Mouse (Mus musculus): ENCODE data around the gene Cbx4. TPM values are rescaled to one million over a fixed set of nuclear protein-coding genes. Genes with fewer than 3 reads are reported as not detected.

Gene Cbx4
- polyA plus RNA-seq, 2 experiments from 2014 or later: 2.0 to 2.4 TPM

DNA sequence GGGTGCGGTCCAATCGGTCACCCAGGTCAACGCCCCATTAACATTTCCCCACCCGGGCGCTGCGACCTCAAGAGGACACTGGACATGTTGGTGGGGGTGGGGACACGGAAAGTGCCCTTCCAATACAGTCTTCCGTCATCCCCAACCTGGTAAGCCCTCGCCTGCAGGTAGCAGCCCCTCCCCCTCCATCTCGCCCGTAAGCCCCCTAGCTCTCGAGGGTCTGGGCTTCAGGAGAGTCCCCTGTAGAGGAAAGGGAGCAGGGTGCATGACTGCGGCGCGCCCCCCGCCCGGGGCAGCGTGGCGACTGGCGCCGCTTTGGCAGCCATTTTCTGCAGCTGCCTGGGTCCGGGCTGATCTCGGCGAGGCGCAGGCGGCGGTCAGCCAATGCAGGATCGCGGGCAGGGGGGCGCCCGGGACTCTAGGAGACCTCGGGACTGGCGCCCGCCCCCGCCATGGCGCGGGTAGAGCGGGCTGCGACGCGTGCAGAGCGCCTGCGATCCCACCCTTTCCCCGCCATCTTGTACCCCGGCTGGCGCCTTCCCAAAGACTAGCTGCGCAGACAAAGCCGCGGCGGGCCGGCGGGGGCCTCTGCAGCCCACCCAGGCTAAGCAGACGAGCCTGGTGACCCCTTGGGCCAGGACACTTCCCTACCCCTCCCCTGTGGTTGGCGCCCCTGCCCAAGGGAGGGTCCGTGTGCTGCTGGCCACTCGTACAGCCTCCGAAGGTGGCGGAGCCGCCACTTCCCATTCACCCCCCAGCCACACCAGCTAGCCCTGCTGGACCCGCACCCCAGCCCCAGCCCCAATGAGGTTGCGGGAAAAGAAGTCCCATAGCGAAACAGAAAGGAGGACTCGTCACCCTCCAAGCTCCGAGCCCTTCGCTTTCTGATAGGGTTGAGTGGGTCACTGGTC is 29.5 kb downstream of the Cbx4 start:
- ATAC-seq: no peak

- ATAC-seq: no peak
Observed at GRCm38 (mm10) chr11:119055571-119056131, 30.4 kb downstream of the Cbx4 start.

- no peak for ATAC-seq
Observed at GRCm38 (mm10) chr11:119054351-119055345, 31.4 kb downstream of the Cbx4 start.

GRCm38 (mm10) chr11:119053738-119054350 is 32.2 kb downstream of the Cbx4 start:
- ATAC-seq: no peak

- ATAC-seq: peak; percentile 89
Observed at GRCm38 (mm10) chr11:119053257-119053670, 32.8 kb downstream of the Cbx4 start.

DNA sequence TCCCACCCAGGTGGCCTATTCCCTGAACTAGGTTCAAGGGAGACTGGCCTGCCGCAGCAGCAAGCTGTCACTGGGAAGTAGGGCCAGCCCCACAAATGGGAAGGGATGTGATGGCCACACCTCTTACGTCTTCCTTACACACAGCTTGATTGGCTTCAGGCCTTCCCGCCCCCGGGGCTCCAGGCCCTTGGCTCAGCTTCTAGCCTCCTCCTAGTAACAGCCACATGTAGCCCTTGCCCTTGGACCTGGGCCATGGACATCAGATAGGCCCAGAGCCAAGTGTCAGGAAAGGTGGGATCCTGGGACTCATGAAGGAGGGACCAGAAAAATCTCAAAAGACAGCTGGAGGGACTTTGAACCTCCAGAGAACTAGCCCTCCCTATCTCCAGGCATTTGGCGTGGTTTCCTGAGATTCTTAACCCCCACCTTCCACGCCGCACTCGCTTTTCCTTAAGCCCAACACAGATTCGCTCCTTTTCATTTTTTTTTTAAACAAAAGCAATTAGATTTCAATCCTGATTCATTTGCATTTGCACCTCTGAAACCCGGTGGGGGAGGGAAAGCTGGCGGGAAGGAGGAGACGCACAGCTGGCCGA is 33.3 kb downstream of the Cbx4 start:
- no peak for ATAC-seq

GRCm38 (mm10) chr11:119051927-119052660 is 33.9 kb downstream of the Cbx4 start:
- peak; percentile 33 for ATAC-seq

- ATAC-seq: no peak
Observed at GRCm38 (mm10) chr11:119051426-119051825, 34.6 kb downstream of the Cbx4 start.

DNA sequence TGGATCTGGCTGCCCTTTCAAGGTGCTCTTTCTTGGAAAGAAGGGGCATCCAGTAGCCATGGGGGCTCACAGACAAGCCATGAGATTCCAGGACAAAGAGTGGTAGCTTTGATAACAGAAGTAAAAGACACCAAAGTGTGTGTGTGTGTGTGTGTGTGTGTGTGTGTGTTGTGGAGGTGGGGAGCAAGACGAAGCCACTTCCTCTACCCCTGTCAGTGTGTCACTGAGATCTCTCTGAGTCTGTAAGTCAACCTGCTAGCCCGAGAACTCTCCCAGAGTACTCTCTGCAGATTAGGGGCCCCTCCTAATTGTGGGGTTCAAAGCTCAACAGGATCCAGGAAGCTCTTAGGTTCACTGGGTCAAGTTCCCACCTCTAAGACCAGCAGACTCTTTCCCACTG is 35.7 kb downstream of the Cbx4 start:
- no peak for ATAC-seq

DNA sequence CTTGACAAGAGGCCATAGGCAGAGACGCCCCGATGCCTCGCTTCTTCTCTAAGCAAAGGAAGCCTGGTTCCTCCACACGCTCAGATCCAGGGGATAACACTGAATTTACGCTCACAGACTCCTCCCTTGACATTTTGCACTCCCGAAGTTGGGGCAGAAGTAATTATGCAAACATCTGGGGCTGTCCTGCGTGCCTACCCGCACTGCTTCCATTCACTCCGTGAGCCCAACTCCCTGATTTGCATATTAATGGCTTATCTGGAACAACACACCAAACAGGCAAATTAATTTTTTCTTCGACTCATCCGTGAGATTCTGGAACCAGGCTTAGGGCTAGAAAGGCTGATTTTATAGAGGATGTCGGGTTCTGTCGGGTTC is 37.9 kb downstream of the Cbx4 start:
- ATAC-seq: no peak

DNA sequence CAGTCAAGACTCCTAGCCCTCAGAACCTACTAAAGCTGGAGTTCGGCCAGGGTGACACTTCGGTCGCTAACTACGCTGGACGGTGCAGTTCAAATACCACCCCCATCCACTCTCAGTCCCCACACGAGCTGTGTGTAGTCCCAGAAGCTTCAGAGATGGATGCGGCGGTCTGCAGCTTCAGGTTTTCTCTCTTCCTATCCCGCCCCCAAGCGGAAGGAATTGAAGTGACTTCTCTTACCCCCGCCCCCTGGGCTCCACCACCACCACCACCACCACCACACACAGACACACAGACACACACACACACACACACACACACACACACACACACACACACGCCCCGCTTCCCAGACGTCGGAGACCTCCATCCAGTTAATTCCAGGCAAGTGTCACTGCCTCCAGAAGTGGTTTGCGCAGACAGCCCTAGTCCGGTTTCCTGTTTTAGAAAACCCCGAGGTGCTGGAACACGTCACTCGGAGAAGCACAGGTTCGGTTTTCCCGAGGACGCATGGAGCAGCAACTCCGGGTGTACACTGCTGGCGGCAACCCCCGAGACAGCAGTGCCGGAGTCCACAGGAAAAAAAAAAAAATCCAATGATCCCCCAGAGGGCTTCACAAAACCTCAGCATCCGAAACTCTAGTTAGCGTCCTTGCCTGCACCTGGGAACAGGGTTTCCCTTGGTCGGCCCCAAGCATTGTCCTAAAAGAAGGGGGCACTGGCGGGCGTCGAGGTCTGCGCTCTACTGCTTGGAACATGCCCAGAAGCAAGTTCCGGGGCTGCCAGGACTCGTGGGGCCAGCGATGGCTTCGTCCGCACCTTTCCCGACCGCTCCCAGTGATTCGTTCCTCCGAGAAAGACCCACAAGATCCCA is 38.5 kb downstream of the Cbx4 start:
- ATAC-seq: no peak

DNA sequence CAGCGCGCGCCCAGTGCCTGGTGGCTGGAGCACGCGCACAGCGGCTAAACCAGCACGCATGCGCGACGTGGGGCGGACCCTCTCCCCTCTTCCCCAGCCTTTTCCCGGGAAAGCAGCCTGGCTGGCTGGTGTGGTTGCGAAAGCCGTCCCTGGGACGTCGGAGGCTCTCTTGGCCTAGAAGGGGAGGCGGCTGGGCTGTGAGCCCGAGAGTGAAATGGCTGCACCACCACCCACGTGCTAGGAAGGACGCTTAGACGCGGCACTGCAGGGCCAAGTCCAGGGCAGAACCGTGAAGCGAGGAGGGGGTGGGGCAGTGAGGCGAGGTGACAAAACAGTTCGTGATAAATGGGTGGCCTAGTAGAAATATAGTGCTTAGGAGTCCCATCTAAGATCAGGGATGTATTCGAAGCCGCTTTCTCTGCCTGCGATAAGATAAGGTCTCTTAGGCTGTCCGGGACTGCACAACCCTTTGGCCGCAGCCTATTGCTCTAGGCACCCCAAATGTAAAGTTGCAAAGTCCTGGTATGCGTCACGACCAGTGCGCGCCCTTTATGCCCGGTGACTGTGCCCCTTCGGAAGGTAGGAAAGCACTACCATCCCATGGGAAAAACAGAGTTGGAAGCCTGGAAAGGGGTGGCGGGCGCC is 39.3 kb downstream of the Cbx4 start:
- no peak for ATAC-seq

- no peak for ATAC-seq
Observed at GRCm38 (mm10) chr11:119044551-119045337, 41.3 kb downstream of the Cbx4 start.

DNA sequence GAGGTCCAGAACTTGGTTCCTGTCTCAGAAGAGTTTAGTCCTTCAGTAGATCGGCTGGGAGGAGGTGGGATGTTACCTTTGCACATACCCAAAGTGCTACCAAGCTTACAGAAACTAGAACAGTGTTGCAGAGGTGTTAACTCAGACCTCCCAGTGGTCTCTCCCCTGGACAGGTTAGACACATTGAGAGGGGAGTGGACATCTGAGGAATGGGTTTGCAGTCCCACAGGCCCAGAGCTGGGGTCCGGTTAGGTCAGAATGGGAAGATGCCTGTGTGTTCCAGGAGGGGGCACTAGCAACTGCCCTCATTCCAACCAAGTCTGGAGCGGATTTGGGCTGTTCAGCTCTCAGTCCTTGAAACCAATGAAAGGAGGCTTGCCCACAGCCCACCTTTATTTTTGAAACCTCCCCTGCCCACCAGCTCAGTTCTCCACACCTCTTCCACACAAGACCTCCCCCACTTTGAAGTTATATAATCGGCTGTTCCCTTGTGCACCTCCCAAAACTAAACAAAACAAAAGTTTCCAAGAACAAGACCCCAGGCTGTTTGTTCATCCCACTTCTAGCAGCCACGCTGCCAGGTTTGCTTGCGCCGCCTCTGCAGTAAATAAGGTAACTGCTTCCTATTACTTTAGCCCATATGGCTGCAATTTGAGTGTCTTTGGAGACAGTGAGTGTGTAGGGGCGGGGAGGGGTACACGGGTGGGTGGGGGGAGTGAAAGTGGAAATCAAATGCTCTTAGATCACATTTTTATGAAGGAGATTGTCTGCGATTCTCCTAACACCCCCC is 42.1 kb downstream of the Cbx4 start:
- ATAC-seq: no peak

DNA sequence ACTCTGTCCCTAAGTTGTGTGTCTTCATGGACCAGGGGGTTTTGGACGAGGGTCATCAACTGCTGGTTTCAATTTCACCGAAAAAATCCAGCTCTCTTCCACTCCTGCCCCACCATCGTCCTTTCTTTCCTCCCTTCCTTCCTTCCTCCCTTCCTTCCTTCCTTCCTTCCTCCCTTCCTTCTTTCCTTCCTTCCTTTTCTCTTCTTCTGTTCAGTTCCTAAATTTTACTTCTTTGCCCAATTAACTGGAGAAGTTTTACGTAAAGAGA is 42.8 kb downstream of the Cbx4 start:
- no peak for ATAC-seq

DNA sequence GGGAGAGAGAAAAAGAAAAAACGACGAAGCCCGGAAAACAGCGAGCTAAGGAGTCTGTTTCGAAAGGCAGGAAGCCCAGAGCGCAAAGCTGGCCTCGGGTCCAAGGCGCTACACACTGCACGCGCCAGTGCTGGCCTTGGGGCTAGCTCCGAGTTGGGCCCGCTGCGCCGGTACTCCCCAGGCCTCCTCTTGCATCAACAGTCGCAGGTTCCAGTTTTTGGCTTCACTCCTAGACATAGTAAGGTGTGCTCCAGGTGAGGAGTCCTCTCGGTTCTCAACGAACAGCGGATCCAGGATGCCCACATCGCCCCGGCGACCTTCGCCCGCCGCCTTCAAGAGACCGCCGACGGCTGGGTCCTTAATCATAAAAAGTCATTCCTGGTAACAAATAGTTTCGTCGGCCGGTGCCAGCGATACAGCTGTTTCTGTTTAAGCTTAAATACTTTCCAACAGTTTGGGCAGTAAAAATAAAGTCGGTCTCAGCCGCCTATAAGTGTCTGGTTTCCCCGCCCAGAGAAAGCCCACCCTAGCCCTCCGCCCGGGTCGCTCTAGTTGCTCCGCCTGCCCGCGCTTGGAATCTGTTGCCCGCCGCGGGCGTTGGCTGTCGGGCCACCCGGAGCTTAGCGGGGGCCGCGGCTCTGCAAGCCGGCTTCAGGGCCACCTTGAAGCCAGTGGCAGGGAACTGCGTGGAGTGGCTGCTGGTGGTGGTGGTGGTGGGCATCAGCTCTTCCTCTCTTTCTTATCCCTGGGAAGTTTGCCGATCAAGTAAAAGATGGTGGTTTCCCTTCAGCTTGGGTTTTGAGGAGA is 43.4 kb downstream of the Cbx4 start:
- ATAC-seq: no peak

DNA sequence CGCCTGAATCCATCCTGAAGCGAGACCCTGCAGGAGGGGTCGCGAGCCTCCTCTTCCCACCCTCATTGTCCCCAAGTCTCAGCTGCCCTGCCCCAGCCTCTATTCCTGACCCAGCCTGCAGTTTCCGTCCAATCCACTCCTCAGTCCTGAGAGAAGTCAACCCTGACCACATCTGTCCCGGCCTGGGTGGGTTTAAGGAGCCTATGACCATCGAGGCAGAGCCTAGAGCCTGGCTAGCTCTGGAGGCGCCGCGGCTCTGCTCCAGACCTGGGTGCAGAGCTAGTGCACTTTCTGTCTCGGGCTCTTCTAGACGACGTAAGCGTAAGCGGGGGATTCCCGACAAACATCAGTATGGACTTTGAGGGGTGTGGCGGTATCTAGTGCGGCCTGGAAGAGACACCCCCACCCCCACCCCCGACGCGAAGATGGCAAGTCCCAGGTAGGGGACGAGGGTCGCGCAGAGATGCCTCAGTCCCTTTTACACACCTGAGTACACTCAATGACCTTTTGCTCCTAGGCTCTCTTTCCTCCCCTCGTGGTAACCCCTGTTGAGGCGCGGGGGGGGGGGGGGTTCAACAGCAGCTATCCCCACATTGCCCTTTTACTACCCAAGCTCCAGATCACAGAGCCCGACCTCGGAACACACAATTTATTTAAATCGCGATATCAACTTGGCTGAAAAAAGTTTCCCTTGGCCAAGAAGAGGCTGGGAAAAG is 44.1 kb downstream of the Cbx4 start:
- no peak for ATAC-seq
